ENCODE assay signal across 8 mouse cellular contexts in the genomic region with DNA sequence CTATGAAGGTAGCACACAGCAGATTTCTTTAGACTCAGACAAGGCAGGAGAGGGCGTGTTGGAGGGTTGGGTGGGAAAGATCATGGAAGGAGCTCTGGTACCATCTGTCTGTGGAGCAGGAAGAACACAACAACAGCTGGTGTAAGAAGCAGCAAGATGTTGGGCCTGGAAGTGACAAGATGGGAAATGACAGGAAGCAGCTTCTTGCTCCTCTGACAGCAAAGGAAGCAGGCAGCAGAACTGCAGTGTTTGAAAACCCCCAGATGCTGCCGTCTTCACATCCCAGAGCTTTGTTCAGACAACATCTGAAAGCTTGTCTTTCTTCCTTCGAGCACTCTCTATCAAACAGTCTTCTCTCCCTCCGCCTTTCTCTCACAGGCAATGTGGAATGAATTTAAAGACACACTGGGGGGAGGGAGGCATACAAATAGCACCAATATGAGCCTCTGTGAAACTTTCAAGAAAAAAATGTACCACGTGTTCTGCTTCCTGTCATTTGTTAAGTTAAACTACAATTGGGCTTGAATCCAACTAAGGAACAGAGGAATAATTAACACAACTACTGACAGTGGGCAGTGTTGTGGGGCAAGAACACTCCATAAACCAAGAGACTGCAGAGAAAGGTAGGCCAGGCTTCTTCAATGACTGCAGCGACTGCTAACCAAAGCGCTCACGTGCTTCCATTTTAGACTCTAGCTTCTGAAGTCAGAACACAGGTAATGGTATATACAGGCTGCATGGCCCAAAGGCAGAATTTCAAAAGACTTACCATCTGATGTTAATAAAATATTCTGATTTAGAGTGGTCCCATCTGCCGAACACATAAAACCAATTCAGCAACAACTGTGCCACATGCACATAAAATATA.
DNase-seq lines count a peak whose midpoint lies in the region; ATAC-seq and TF ChIP-seq lines count a peak whose summit lies in the region.

No protein-coding gene starts in this region.

- no peak overlapping the region for H3K9ac ChIP-seq in intestine, embryonic 14.5 days (ENCODE audit: low read length)
- H3K9ac ChIP-seq in intestine, postnatal 0 days (ENCODE audit: low read depth, low read length), result no peak overlapping the region
- no peak overlapping the region for H3K9ac ChIP-seq in forebrain, postnatal 0 days
- H3K9ac ChIP-seq in hindbrain, postnatal 0 days (replicated peaks; ENCODE audit: low read length), result no peak overlapping the region

- H3K27me3 ChIP-seq in intestine, embryonic 14.5 days (replicated peaks; ENCODE audit: control insufficient read depth, insufficient read depth, low read length), result no peaks in the 10 kb centered on the region
- H3K27me3 ChIP-seq in intestine, postnatal 0 days (replicated peaks; ENCODE audit: control insufficient read depth, insufficient read depth, low read length), result no peaks in the 10 kb centered on the region
- no peaks in the 10 kb centered on the region for H3K27me3 ChIP-seq in forebrain, postnatal 0 days (ENCODE audit: insufficient read depth, low read length)
- H3K27me3 ChIP-seq in hindbrain, postnatal 0 days (ENCODE audit: insufficient read depth, low read length), result no peaks in the 10 kb centered on the region

- DNase-seq in intestine, embryonic 14.5 days (ENCODE audit: low spot score), result peak; percentile 59
- DNase-seq in forebrain, postnatal 0 days, result peak; percentile 70
- peak; percentile 79 for DNase-seq in hindbrain, postnatal 0 days (ENCODE audit: low spot score)
- DNase-seq in left cerebral cortex, postnatal 25 days (ENCODE audit: low spot score in 2 of 2), result peak; percentile 54 to 88
- peak; percentile 84 for DNase-seq in retina, postnatal 1 day
- DNase-seq in adrenal gland, postnatal 10 days, result no peak

- 0 out of 2 replicates have a peak, but pooled peaks have one; percentile 36 for ATAC-seq in intestine, embryonic 14.5 days (replicated peaks; ENCODE audit: low FRiP score, low TSS enrichment, low read depth)
- ATAC-seq in intestine, postnatal 0 days, result no peak
- peak; percentile 91 for ATAC-seq in forebrain, postnatal 0 days
- peak; percentile 64 for ATAC-seq in hindbrain, postnatal 0 days
- no peak for ATAC-seq in erythroblast, adult 5-6 weeks (replicated peaks; ENCODE audit: low FRiP score, poor library complexity, severe bottlenecking)

- no peak overlapping the region for H3K4me3 ChIP-seq in intestine, embryonic 14.5 days (ENCODE audit: low read depth, low read length)
- no peak overlapping the region for H3K4me3 ChIP-seq in intestine, postnatal 0 days (ENCODE audit: low read depth, low read length)
- no peak overlapping the region for H3K4me3 ChIP-seq in forebrain, postnatal 0 days (ENCODE audit: low read depth, low read length)
- no peak overlapping the region for H3K4me3 ChIP-seq in hindbrain, postnatal 0 days (ENCODE audit: low read length)

- no peaks in the 10 kb centered on the region for H3K36me3 ChIP-seq in intestine, embryonic 14.5 days (ENCODE audit: control insufficient read depth, insufficient read depth, low read length)
- no peaks in the 10 kb centered on the region for H3K36me3 ChIP-seq in intestine, postnatal 0 days (ENCODE audit: control insufficient read depth, insufficient read depth)
- no peaks in the 10 kb centered on the region for H3K36me3 ChIP-seq in forebrain, postnatal 0 days (ENCODE audit: insufficient read depth)
- no peaks in the 10 kb centered on the region for H3K36me3 ChIP-seq in hindbrain, postnatal 0 days (ENCODE audit: insufficient read depth, low read length)

- peaks cover 19% of the 10 kb centered on the region for H3K4me1 ChIP-seq in intestine, embryonic 14.5 days (replicated peaks; ENCODE audit: control insufficient read depth, insufficient read depth, low read length)
- no peaks in the 10 kb centered on the region for H3K4me1 ChIP-seq in intestine, postnatal 0 days (replicated peaks; ENCODE audit: control insufficient read depth, insufficient read depth, low read length)
- H3K4me1 ChIP-seq in forebrain, postnatal 0 days (ENCODE audit: insufficient read depth), result peaks cover 13% of the 10 kb centered on the region
- H3K4me1 ChIP-seq in hindbrain, postnatal 0 days (ENCODE audit: insufficient read depth, low read length), result peaks cover 8% of the 10 kb centered on the region

- 31% methylated on average over 9 of the region's 9 CpGs for WGBS in intestine, embryonic 14.5 days
- 53% methylated on average over 9 of the region's 9 CpGs for WGBS in intestine, postnatal 0 days
- WGBS in forebrain, postnatal 0 days, result 25% methylated on average over 9 of the region's 9 CpGs
- WGBS in hindbrain, postnatal 0 days, result 38% methylated on average over 9 of the region's 9 CpGs

- no peak for TF ChIP-seq CTCF in intestine, postnatal 0 days (IDR thresholded peaks at IDR 0.05; ENCODE audit: low read depth)
- TF ChIP-seq CTCF in forebrain, postnatal 0 days (IDR thresholded peaks at IDR 0.05; ENCODE audit: low read depth), result no peak
- peak; percentile 28 for TF ChIP-seq CTCF in hindbrain, postnatal 0 days (IDR thresholded peaks at IDR 0.05; ENCODE audit: low read depth)

- H3K27ac ChIP-seq in intestine, embryonic 14.5 days (ENCODE audit: low read depth), result peak overlapping the region; percentile 73
- H3K27ac ChIP-seq in intestine, postnatal 0 days (ENCODE audit: low read depth, low read length), result no peak overlapping the region
- H3K27ac ChIP-seq in forebrain, postnatal 0 days (ENCODE audit: low read depth, low read length), result peak overlapping the region; percentile 37; the same call in 1 of the 2 replicates
- 0 out of 2 replicates have a peak overlapping the region, but pooled peaks have one; percentile 7 for H3K27ac ChIP-seq in hindbrain, postnatal 0 days

- intact Hi-C loops in left cerebral cortex, postnatal 25 days (cut with DNase I), result no loop called here

- H3K4me2 ChIP-seq in intestine, embryonic 14.5 days (ENCODE audit: low read length), result no peak overlapping the region
- H3K4me2 ChIP-seq in intestine, postnatal 0 days (replicated peaks; ENCODE audit: low read depth), result no peak overlapping the region
- 0 out of 2 replicates have a peak overlapping the region, but pooled peaks have one; percentile 8 for H3K4me2 ChIP-seq in forebrain, postnatal 0 days (ENCODE audit: low read depth)
- H3K4me2 ChIP-seq in hindbrain, postnatal 0 days (ENCODE audit: low read depth, low read length), result 0 out of 2 replicates have a peak overlapping the region, but pooled peaks have one; percentile 18

- H3K9me3 ChIP-seq in intestine, embryonic 14.5 days (ENCODE audit: control insufficient read depth, low read length), result no peaks in the 10 kb centered on the region
- H3K9me3 ChIP-seq in intestine, postnatal 0 days (ENCODE audit: control insufficient read depth), result no peaks in the 10 kb centered on the region
- no peaks in the 10 kb centered on the region for H3K9me3 ChIP-seq in forebrain, postnatal 0 days (ENCODE audit: low read length)
- no peaks in the 10 kb centered on the region for H3K9me3 ChIP-seq in hindbrain, postnatal 0 days (ENCODE audit: low read length)

Comparison
In these comparisons a context has a peak if more than half of its experiments do, and no peak if none do; other contexts are left out.
1. ATAC-seq: peak in intestine, embryonic 14.5 days (single experiment), forebrain, postnatal 0 days (single experiment) and hindbrain, postnatal 0 days (single experiment); none in intestine, postnatal 0 days (single experiment) and erythroblast, adult 5-6 weeks (single experiment).
2. H3K4me2 ChIP-seq: peak in forebrain, postnatal 0 days (single experiment) and hindbrain, postnatal 0 days (single experiment); none in intestine, embryonic 14.5 days (single experiment) and intestine, postnatal 0 days (single experiment).